Mouse (Mus musculus) spleen, adult 2 months (tissue): ENCODE measurements around the gene Arpp19.

ENCODE experiments used
- CTCF ChIP-seq: fragments of 200-500 bp; IDR thresholded peaks from 2 replicates; pipeline ENCODE4 v1.5.1; 2011; ENCODE audit warnings: mild to moderate bottlenecking, inconsistent platforms; ENCODE audit not compliant: insufficient read depth, insufficient read length, insufficient replicate concordance; ENCODE audit errors: extremely low read depth
- POLR2A ChIP-seq: fragments of 200-500 bp; IDR thresholded peaks from 2 replicates; pipeline ENCODE4 v1.6.1; 2011; ENCODE audit warnings: low read depth, low read length, inconsistent platforms

- TF ChIP-seq POLR2A (peak; percentile 14; the same call in 1 of the 2 replicates), CTCF (no peak)
These were observed 33.8 kb downstream of the Arpp19 start for GRCm38 (mm10) chr9:75071029-75071705.
